Mouse (Mus musculus) thymus, adult 2 months (tissue): ENCODE measurements around the gene Znhit3. TPM values are rescaled to one million over a fixed set of nuclear protein-coding genes. Genes with fewer than 3 reads are reported as not detected.

Experiments
- DNase-seq: peaks from one replicate; pipeline ENCODE4 v3.0.0; 2021
- H3K27ac ChIP-seq: fragments of 200-500 bp; 2 replicates; pipeline ENCODE4 v1.5.1; 2012; ENCODE audit warnings: low read length, control low read depth; ENCODE audit not compliant: control insufficient read depth, insufficient read depth
- H3K27me3 ChIP-seq: fragments of 200-500 bp; 2 replicates; pipeline ENCODE4 v1.6.1; 2012; ENCODE audit warnings: mild to moderate bottlenecking, low read length, moderate library complexity, mixed read lengths; ENCODE audit not compliant: control insufficient read depth, insufficient read depth
- H3K36me3 ChIP-seq: fragments of 200-500 bp; 2 replicates; pipeline ENCODE4 v1.6.1; 2012; ENCODE audit warnings: mild to moderate bottlenecking, low read length, moderate library complexity; ENCODE audit not compliant: control insufficient read depth, insufficient read depth
- H3K4me1 ChIP-seq: fragments of 200-500 bp; replicated peaks from 2 replicates; pipeline ENCODE4 v1.6.1; 2012; ENCODE audit warnings: low read length; ENCODE audit not compliant: control insufficient read depth, insufficient read depth
- H3K4me3 ChIP-seq: fragments of 200-500 bp; 2 replicates; pipeline ENCODE4 v1.5.1; 2012; ENCODE audit warnings: mild to moderate bottlenecking, low read length, control low read depth, moderate library complexity; ENCODE audit not compliant: control insufficient read depth, insufficient read depth
- CTCF ChIP-seq: fragments of 200-500 bp; IDR thresholded peaks from 2 replicates; pipeline ENCODE4 v1.5.1; 2012; ENCODE audit warnings: mild to moderate bottlenecking, control low read depth, low read length, moderate library complexity, borderline replicate concordance; ENCODE audit not compliant: control insufficient read depth, poor library complexity, insufficient read depth; ENCODE audit errors: extremely low read depth
- POLR2A ChIP-seq: fragments of 200-500 bp; IDR thresholded peaks from 2 replicates; pipeline ENCODE4 v1.6.1; 2012; ENCODE audit warnings: mild to moderate bottlenecking, low read length, control low read depth, moderate library complexity; ENCODE audit not compliant: control insufficient read depth, poor library complexity, insufficient read depth; ENCODE audit errors: extremely low read depth
- WGBS: fragments of 180-500 bp; shearing (Covaris S2); methylation state at CpG from one replicate; pipeline ENCODE4 v1.1.7; 2018; 5-methylcytosine and 5-hydroxymethylcytosine counted together
- polyA plus RNA-seq: library from polyadenylated mRNA; depleted of rRNA; stranded (reverse); fragments of >200 nt; gene quantifications from 2 replicates; pipeline ENCODE4 v1.2.3, GENCODE M21; 2012; rRNA removed

Znhit3 gene
- polyA plus RNA-seq, result 15.4 and 17.4 TPM in 2 replicates

GRCm38 (mm10) chr11:84916053-84916702, at the start of gene Znhit3:
Gene Znhit3 (minus strand): TSS chr11:84916366.
- no peak within 1 kb of the TSS for H3K27ac ChIP-seq
- WGBS, result 6% methylated on average over 34 of the region's 34 CpGs

GRCm38 (mm10) chr11:84963556-84963955, 47.4 kb upstream of the Znhit3 start:
- WGBS, result 79% methylated on average over 3 of the region's 3 CpGs
- TF ChIP-seq POLR2A (no peak), CTCF (no peak)
- DNase-seq, result no peak
- Histone ChIP-seq H3K27ac (no peak overlapping the region), H3K36me3 (no peaks in the 10 kb centered on the region), H3K4me3 (no peak overlapping the region), H3K27me3 (peaks cover 7% of the 10 kb centered on the region), H3K4me1 (no peaks in the 10 kb centered on the region)

More at GRCm38 (mm10) chr11:84916053-84916702, at the start of gene Znhit3:
- H3K4me1 ChIP-seq, result peaks cover 5% of the 10 kb centered on the region
- peak; percentile 87 for DNase-seq
- TF ChIP-seq CTCF (no peak), POLR2A (peak; percentile 48; the same call in 1 of the 2 replicates)
- peaks cover 3% of the 10 kb centered on the region; the same call in 1 of the 2 replicates for H3K36me3 ChIP-seq
- peak within 1 kb of the TSS; percentile 98 for H3K4me3 ChIP-seq
- no peaks in the 10 kb centered on the region for H3K27me3 ChIP-seq

DNA sequence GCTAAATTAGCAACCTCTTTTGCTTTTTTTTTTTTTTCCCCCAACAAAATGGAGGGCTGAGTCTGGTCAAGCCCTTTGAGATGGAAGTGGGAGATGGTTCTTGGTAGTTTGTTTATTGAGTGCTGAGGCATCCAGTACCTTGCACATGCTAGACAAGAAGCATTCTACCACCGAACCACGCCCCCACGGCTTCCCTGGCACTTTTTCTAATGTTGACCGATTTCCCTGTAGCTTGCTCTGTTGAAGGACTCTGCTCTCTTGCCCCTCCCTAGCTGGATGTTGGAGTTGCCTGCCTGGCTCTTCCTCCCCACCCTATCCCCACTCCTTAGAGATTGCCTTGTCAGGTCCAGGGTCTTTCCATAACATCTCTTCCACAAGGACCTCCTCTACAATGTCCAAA, 46.4 kb upstream of the Znhit3 start:
- WGBS, result 95% methylated on average over 4 of the region's 4 CpGs
- Histone ChIP-seq H3K4me3 (no peak overlapping the region), H3K36me3 (no peaks in the 10 kb centered on the region), H3K4me1 (no peaks in the 10 kb centered on the region), H3K27ac (no peak overlapping the region), H3K27me3 (peaks cover 16% of the 10 kb centered on the region)
- DNase-seq, result no peak
- TF ChIP-seq POLR2A, result no peak
- TF ChIP-seq CTCF, result no peak

GRCm38 (mm10) chr11:84961571-84961970, 45.4 kb upstream of the Znhit3 start:
- TF ChIP-seq POLR2A, result no peak
- no peak for TF ChIP-seq CTCF
- WGBS, result 91% methylated on average over 4 of the region's 4 CpGs
- Histone ChIP-seq H3K36me3 (no peaks in the 10 kb centered on the region), H3K27me3 (peaks cover 18% of the 10 kb centered on the region), H3K4me3 (no peak overlapping the region), H3K27ac (no peak overlapping the region), H3K4me1 (no peaks in the 10 kb centered on the region)
- DNase-seq, result no peak

DNA sequence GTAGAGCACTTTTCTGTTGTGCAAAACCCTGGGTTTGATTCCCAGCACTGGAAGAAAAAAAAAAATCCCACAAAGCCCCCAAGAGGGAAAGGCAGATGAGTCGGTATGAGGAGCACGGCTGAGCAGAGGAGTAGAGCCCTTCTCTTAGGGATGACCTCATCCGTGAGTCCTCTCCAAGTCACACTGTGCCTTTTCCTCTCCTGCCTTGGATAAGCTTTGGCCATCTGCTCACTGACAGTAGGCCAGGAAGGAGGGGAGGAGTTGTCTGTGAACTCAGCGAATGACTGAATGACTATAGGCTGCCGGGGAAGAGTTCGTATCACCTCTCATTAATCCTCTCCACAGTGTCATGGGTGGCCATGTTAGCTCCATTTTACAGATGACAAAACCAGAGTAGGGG, 44.6 kb upstream of the Znhit3 start:
- H3K36me3 ChIP-seq, result no peaks in the 10 kb centered on the region
- WGBS, result 67% methylated on average over 6 of the region's 6 CpGs
- peaks cover 18% of the 10 kb centered on the region for H3K27me3 ChIP-seq
- TF ChIP-seq POLR2A, result no peak
- DNase-seq, result no peak
- no peak overlapping the region for H3K27ac ChIP-seq
- no peak overlapping the region for H3K4me3 ChIP-seq
- H3K4me1 ChIP-seq, result no peaks in the 10 kb centered on the region

DNA sequence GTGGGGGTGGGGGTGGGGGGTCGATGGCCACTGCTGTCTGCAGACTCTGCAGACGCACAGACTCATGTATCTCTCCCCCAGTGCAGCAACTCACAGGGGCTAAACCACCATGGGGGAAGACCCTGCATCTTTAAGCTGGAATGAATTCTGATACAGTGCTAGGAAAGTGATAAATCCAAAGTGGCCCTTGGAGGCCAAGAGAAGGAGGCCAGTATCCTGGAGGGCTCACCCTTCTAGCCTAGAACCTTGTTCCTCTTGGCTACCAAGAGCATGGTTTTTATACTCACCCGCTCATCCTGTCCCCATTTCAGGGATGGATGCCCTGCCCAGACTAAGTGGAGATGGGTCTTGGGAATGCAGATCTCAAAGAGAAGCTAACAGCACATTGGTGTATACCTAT, 44.1 kb upstream of the Znhit3 start:
- H3K4me3 ChIP-seq, result no peak overlapping the region
- TF ChIP-seq POLR2A (no peak), CTCF (no peak)
- WGBS, result 53% methylated on average over 3 of the region's 3 CpGs
- DNase-seq, result no peak
- H3K4me1 ChIP-seq, result no peaks in the 10 kb centered on the region
- no peaks in the 10 kb centered on the region for H3K36me3 ChIP-seq
- no peak overlapping the region for H3K27ac ChIP-seq
- H3K27me3 ChIP-seq, result peaks cover 18% of the 10 kb centered on the region
